Mouse (Mus musculus): ENCODE measurements around the gene Tctex1d4. TPM values are rescaled to one million over a fixed set of nuclear protein-coding genes. Genes with fewer than 3 reads are reported as not detected.

Tctex1d4 gene
- polyA plus RNA-seq (2012; rRNA removed), result 0.25 and 0.91 TPM in 2 replicates

GRCm38 (mm10) chr4:117126675-117127290 is at the start of gene Tctex1d4:
Tctex1d4 (plus strand) TSS chr4:117126794.

DNA sequence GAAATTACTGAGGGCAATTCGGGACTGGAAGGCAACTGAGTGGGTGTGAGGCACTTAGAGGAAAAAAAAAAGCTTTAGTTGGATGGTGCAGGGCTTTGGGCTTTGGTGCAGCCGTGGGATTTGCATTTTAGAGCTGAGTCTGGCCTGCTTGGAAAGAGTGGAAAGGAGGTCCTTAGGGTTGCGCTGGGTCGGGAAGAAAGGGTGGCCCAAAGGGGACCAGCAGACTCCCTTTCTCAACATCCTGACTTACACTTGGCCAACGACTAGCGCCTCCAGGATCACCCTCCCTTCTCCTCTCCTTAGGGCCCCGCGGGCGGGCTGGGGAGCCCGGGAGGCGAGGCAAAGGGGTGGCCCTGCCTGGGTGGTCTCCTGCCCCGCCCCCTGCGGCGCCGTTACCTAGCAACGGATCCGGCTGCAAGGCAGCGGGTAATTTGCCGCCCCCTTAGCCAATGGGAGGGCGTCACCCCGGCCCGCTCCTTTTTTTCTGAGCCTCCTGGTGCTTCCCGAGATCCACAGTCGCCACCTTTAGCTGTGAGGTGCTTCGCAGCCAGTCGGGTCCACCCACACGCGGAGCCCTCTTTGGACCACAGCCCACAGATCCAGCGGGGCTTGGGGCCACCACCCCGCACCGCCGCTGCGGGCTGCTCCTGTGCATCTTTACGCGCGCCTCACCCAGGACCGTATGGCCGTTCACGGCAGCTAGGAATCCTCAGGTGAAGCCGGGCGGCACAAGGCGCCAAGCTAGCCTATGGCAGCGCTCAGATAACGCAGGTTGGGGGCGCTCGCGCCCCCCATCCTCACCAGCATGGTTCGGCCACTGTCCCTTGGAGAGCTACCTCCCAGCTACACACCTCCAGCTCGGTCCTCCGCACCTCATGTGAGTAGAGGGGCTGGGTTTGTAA is 30.8 kb upstream of the Tctex1d4 start, which contains the start of gene Ptch2:
Ptch2 (plus strand) TSS at position 525 of the 902 bp plus-strand sequence.

GRCm38 (mm10) chr4:117125348-117125909 is 1.2 kb upstream of the Tctex1d4 start, which contains the start of gene Btbd19:
Btbd19 (minus strand) TSS chr4:117125725.

GRCm38 (mm10) chr4:117133817-117134600 is 7.4 kb downstream of the Tctex1d4 start, which contains the start of gene Plk3:
Plk3 (minus strand) TSS chr4:117133963.

DNA sequence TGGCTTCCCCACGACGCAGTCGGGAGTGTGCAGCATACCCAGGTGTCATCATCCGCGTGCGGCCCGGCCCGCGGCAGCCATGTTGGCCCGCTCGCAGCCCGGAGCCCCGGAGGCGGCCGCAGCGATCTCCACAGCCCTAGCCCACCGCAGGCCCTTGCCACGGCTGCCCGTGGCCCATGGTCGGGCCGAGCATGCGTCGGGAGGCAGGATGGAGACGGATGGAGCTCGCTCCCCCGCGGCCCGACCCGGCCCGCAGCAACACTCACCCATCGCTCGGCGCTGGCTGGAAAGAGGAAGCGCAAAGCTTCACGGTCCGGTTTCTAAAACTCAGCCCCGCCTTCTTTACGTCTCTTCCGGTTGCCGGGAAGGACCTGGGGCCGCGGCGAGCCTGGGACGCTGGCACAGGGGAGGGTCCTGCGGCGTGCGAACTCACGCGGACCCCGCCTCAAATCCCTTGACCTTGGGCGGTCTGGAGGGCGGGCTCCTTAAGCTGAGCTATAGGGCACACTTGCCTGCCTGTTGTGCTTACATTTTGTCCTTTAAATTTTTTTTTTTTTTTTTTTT is 29.3 kb downstream of the Tctex1d4 start, which contains the start of gene Rps8:
Rps8 (minus strand) TSS at position 452 of the 564 bp plus-strand sequence.

Other genes starting within 250 kb of the Tctex1d4 start
- 13.5 and 15.7 TPM in 2 replicates for gene Zswim5, start 249.4 kb upstream of the Tctex1d4 start, polyA plus RNA-seq (2012; rRNA removed)
- 40.6 and 40.9 TPM in 2 replicates for gene Urod, start 132.4 kb upstream of the Tctex1d4 start, polyA plus RNA-seq (2012; rRNA removed)
- 52.1 and 54.9 TPM in 2 replicates for gene Hectd3, start 131.5 kb upstream of the Tctex1d4 start, polyA plus RNA-seq (2012; rRNA removed)
- gene Eif2b3, start 107.4 kb upstream of the Tctex1d4 start, polyA plus RNA-seq (2012; rRNA removed), result 27.9 and 28.7 TPM in 2 replicates
- 9.1 and 9.6 TPM in 2 replicates for gene Ptch2, start 30.7 kb upstream of the Tctex1d4 start, polyA plus RNA-seq (2012; rRNA removed)
- 6.1 and 7.2 TPM in 2 replicates for gene Btbd19, start 1.1 kb upstream of the Tctex1d4 start, polyA plus RNA-seq (2012; rRNA removed)
- 20.0 and 21.2 TPM in 2 replicates for gene Plk3, start 7.2 kb downstream of the Tctex1d4 start, polyA plus RNA-seq (2012; rRNA removed)
- 1,040 and 1,045 TPM in 2 replicates for gene Rps8, start 29.4 kb downstream of the Tctex1d4 start, polyA plus RNA-seq (2012; rRNA removed)
- 6.9 and 7.0 TPM in 2 replicates for gene Kif2c, start 55.8 kb downstream of the Tctex1d4 start, polyA plus RNA-seq (2012; rRNA removed)
- 5.9 and 7.2 TPM in 2 replicates for gene Tmem53, start 125.2 kb downstream of the Tctex1d4 start, polyA plus RNA-seq (2012; rRNA removed)
- gene Armh1, start 125.3 kb downstream of the Tctex1d4 start, polyA plus RNA-seq (2012; rRNA removed), result 2.1 and 2.7 TPM in 2 replicates